7 mouse cellular contexts compared by ENCODE assay signal in the genomic region with DNA sequence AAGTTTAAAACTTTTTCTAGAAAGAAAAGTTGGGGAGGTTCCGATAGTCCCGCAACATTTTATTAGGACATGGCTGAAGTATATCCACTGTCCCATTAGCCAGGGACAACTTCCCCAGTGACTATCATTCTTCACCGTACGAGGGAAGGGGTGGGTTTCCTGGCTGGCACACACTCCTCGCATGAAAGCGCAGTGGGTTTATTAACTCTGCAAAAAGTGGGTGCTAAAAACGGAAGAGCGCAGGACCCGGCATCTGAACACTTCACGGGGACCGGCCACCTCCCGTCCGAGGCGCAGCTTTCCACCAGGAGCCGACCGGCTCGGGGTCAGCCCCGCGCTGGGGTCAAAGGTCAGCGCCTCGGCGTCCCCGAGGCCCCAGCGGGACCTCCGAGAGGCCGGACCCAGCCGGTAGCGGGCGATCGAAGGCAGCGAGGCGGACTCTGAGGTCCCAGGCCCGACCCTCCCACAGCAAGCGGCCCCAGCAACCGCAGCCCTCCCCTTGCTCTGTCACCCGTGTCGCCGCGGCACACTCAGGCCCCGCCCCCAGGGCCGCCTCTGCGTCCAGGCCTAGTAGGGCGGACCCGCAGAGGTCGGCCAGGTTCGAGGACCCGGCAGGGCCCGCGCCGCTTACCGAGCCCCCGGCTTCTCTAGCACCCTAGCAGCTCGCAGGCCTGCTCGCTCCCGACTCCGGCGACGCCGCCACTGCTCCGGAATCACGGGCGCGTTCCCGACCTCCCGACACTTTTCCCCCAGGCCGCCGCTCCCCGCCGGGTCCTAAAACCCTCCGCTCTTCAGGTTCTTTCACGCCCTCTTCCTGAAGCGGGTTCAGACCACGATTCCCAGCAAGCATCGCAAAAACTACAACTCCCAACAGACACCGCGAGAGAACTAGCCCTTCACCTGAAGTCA. TPM values are rescaled to one million over a fixed set of nuclear protein-coding genes. Genes with fewer than 3 reads are reported as not detected.
DNase-seq lines count a peak whose midpoint lies in the region; ATAC-seq lines count a peak whose summit lies in the region.

A gene (minus strand): TSS at position 704 of the 909 bp plus-strand sequence.

- under 1% methylated on average over 75 of the region's 76 CpGs for WGBS in intestine, embryonic 15.5 days
- WGBS in midbrain, embryonic 10.5 days: 1% methylated on average over 76 of the region's 76 CpGs

- peak; percentile 96 for ATAC-seq in intestine, embryonic 15.5 days

- H3K4me2 ChIP-seq in intestine, embryonic 15.5 days (replicated peaks): peak within 1 kb of the TSS; percentile 66

- H3K27ac ChIP-seq in intestine, embryonic 15.5 days: peak within 1 kb of the TSS; percentile 95
- peak within 1 kb of the TSS; percentile 94 for H3K27ac ChIP-seq in midbrain, embryonic 10.5 days (replicated peaks)

- H3K4me3 ChIP-seq in intestine, embryonic 15.5 days (replicated peaks): peak within 1 kb of the TSS; percentile 91
- H3K4me3 ChIP-seq in midbrain, embryonic 10.5 days: peak within 1 kb of the TSS; percentile 69

- no peaks in the 10 kb centered on the region for H3K9me3 ChIP-seq in intestine, embryonic 15.5 days
- peaks cover 18% of the 10 kb centered on the region for H3K9me3 ChIP-seq in midbrain, embryonic 10.5 days (replicated peaks)

- peak within 1 kb of the TSS; percentile 96 for H3K9ac ChIP-seq in intestine, embryonic 15.5 days

- intact Hi-C loops in gastrocnemius, postnatal 36 days (cut with DNase I): no loop called here
- intact Hi-C loops in left cerebral cortex, postnatal 25 days (cut with DNase I): no loop called here

- no peaks in the 10 kb centered on the region for H3K36me3 ChIP-seq in intestine, embryonic 15.5 days
- peaks cover 22% of the 10 kb centered on the region for H3K36me3 ChIP-seq in midbrain, embryonic 10.5 days

- H3K4me1 ChIP-seq in intestine, embryonic 15.5 days (replicated peaks): 0 out of 2 replicates have a peak, but pooled peaks cover 4% of the 10 kb centered on the region
- peaks cover 14% of the 10 kb centered on the region for H3K4me1 ChIP-seq in midbrain, embryonic 10.5 days

- H3K27me3 ChIP-seq in intestine, embryonic 15.5 days (replicated peaks): no peaks in the 10 kb centered on the region
- H3K27me3 ChIP-seq in midbrain, embryonic 10.5 days (ENCODE audit: low read depth, poor library complexity, severe bottlenecking): peaks cover 9% of the 10 kb centered on the region

- DNase-seq in adrenal gland, adult 2 months: peak; percentile 96
- peak; percentile 88 for DNase-seq in embryo, embryonic 11.5 days (ENCODE audit: low read depth, low spot score)
- DNase-seq in gastrocnemius, postnatal 36 days: peak; percentile 83 to 90
- peak; percentile 94 to 96 for DNase-seq in left cerebral cortex, postnatal 25 days (ENCODE audit: low spot score in 2 of 2)
- peak; percentile 94 for DNase-seq in midbrain, embryonic 10.5 days (ENCODE audit: low spot score)
- DNase-seq in right cerebral cortex, postnatal 4 days: peak; percentile 86

RNA-seq across cellular contexts. Expression of the gene that starts here (rescaled TPM):
- 10 to 100 TPM; 15.5 to 17.3 TPM for total RNA-seq in adrenal gland, adult 2 months (2021)
- polyA plus RNA-seq in adrenal gland, adult 2 months (2012; rRNA removed): 6.1 and 8.5 TPM in 2 replicates
- total RNA-seq in gastrocnemius, postnatal 36 days (2021): 10 to 100 TPM; 11.1 to 12.6 TPM
- polyA plus RNA-seq in intestine, embryonic 15.5 days (2015; fragmentation: Nextera tagmentation; extraction: Ambion mirVana): 15.5 and 16.5 TPM in 2 replicates
- 10 to 100 TPM; 19.7 to 19.8 TPM for total RNA-seq in left cerebral cortex, postnatal 25 days (2021)
- polyA plus RNA-seq in midbrain, embryonic 10.5 days (2016; fragmentation: Nextera tagmentation; extraction: Ambion mirVana): 16.7 and 19.8 TPM in 2 replicates

Comparison
In these comparisons a context has a peak if more than half of its experiments do, and no peak if none do; other contexts are left out.
1. Peak in every context shown above with its lines: DNase-seq, ATAC-seq, H3K4me3 ChIP-seq and H3K27ac ChIP-seq.